Mouse (Mus musculus): ENCODE results near the gene Nos1ap. TPM values are rescaled to one million over a fixed set of nuclear protein-coding genes. Genes with fewer than 3 reads are reported as not detected.

Nos1ap gene
- polyA plus RNA-seq, 1 experiment from 2014 or later = 17.9 TPM

DNA sequence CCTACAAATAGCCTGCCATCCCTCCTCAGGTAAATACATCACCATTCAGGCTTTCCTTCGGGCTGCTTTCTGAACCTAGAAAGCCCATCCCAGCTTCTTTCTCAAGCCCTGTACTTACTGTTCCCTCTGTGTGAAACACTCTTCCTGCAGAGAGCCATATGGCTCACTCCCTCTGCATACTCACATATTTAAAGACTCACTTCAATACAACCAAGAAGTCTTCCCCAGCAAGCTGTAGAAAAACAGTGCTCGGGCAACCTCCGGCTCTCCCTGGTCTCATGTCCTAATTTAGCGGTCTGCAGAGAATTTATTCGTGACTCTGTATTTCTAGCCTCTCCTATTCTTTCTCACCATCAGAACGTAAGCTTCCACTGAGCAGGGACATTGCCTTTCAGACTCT is 83.4 kb downstream of the Nos1ap start:
- H3K4me1 ChIP-seq (replicated peaks) = peaks cover 37% of the 10 kb centered on the region
- H3K27ac ChIP-seq = no peak overlapping the region
- H3K27me3 ChIP-seq = no peaks in the 10 kb centered on the region
- H3K9ac ChIP-seq = no peak overlapping the region
- ATAC-seq (ENCODE audit: low FRiP score) = no peak
- no peak overlapping the region for H3K4me2 ChIP-seq
- H3K36me3 ChIP-seq = no peaks in the 10 kb centered on the region
- WGBS = 74% methylated on average over 6 of the region's 6 CpGs
- no peak overlapping the region for H3K4me3 ChIP-seq
- no peaks in the 10 kb centered on the region for H3K9me3 ChIP-seq

DNA sequence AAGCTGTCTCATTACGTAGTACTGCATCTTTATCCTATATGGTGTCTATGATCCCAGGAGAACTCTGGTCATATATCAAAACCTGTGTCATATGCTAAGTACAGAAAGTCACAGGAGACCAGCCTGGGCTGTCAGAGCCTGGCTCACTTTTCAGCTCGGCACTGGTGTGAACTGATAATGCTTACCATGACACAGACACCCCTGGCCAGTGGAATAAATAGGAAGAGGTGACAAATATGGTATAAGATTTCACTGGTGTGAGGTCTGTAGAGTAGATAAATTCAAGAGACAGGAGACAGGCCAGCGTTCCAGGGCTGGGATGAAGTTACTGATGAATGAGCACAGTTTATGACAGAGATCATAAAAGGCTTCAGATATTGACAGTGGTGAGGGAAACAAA is 84.6 kb downstream of the Nos1ap start:
- no peaks in the 10 kb centered on the region for H3K36me3 ChIP-seq
- no peaks in the 10 kb centered on the region for H3K27me3 ChIP-seq
- WGBS = 71% methylated on average over 3 of the region's 3 CpGs
- H3K27ac ChIP-seq = no peak overlapping the region
- no peak for ATAC-seq (ENCODE audit: low FRiP score)
- H3K4me3 ChIP-seq = no peak overlapping the region
- H3K4me2 ChIP-seq = no peak overlapping the region
- H3K4me1 ChIP-seq (replicated peaks) = peaks cover 37% of the 10 kb centered on the region
- H3K9me3 ChIP-seq = no peaks in the 10 kb centered on the region
- no peak overlapping the region for H3K9ac ChIP-seq

DNA sequence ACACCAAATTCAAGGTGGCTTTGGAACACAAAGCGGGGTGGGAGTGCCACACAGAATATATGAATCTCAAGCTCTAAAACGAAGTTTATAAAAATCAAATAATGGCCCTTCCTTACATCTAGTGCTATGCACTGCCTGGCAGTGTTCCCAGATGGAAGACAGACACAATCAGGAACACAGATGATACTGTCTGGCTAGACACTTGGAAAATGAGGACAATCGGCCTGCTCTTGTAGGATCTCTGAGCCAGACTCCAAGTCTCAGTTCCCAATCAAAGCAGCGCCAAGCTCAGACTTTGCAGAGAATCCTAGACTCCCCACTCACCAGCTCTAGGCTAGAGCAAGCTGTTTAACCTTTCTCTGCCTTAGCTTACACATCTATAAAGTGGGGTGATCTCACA is 85.3 kb downstream of the Nos1ap start:
- Histone ChIP-seq H3K4me2 (no peak overlapping the region), H3K36me3 (no peaks in the 10 kb centered on the region), H3K9ac (no peak overlapping the region), H3K4me1 (replicated peaks) (peaks cover 37% of the 10 kb centered on the region), H3K4me3 (no peak overlapping the region), H3K27ac (no peak overlapping the region), H3K9me3 (no peaks in the 10 kb centered on the region), H3K27me3 (no peaks in the 10 kb centered on the region)
- 88% methylated on average over 4 of the region's 4 CpGs for WGBS
- ATAC-seq (ENCODE audit: low FRiP score) = no peak

DNA sequence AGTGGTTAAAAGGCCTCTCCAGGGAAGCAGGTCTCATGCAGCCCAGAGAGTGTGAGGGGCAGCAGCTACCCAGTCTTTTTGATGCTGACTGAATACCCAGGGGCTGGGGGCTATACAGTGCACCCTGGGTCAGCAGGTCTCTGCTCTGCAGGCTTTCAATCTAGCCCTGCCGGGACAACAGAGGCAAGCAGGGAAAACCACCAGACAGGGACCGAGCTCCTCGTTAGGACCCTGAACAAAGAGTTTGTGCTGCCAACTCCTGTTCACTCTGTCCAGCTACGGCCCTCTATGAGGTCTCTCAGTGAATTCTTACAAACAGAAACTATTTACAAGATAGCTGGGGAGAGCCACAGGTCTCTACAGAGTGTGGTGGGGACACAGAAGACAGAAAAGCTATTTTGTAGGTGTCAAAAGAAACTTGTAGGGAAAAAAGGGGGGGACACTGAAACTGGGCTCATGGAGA is 86.4 kb downstream of the Nos1ap start:
- Histone ChIP-seq H3K9me3 (no peaks in the 10 kb centered on the region), H3K9ac (peak overlapping the region; percentile 8; the same call in 1 of the 2 replicates), H3K27ac (peak overlapping the region; percentile 55), H3K4me2 (no peak overlapping the region), H3K4me1 (replicated peaks) (peaks cover 37% of the 10 kb centered on the region), H3K36me3 (no peaks in the 10 kb centered on the region), H3K27me3 (no peaks in the 10 kb centered on the region), H3K4me3 (no peak overlapping the region)
- WGBS = 23% methylated on average over 4 of the region's 4 CpGs
- ATAC-seq (ENCODE audit: low FRiP score) = peak; percentile 50

DNA sequence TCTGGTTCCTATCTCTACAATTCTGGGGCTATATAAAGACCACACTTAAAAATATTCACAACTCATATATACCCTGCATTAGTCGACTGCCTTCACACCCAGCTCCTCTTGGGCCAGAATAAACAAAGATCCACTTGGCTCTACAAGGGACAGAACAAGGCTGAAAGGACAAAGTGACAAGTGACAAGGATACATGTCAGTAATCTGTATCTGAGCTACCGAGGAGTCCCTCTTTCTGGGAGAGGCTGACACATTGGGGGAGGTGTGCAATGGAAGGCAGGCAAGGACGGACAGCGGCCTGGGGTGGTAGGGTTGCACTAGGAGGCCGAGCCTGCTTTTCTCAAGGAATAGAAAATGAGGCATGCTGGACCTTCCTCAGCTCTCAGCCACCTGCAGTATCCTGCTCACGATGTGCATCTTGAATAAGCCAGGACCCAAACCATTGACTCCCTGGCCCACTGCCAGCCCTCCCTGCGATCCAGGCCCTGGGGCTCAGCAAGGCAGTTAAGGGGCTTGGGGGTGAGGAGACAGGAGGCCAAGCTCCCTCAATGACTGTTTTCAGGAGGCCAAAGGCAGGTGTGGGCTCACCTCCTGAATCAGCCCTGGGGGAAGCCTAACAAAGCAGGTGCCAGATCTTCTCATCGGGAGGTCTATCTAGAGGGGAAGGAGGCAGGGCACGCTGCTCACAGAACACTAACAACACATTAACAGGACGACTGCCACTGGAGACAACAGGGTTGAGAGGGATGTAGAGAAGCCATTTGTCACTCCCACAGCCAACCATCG is 87.0 kb downstream of the Nos1ap start:
- H3K27me3 ChIP-seq = no peaks in the 10 kb centered on the region
- peak; percentile 60 for ATAC-seq (ENCODE audit: low FRiP score)
- H3K4me3 ChIP-seq = no peak overlapping the region
- no peak overlapping the region for H3K4me2 ChIP-seq
- no peaks in the 10 kb centered on the region for H3K36me3 ChIP-seq
- H3K4me1 ChIP-seq (replicated peaks) = peaks cover 37% of the 10 kb centered on the region
- peak overlapping the region; percentile 8; the same call in 1 of the 2 replicates for H3K9ac ChIP-seq
- H3K9me3 ChIP-seq = no peaks in the 10 kb centered on the region
- peak overlapping the region; percentile 55 for H3K27ac ChIP-seq
- WGBS = 27% methylated on average over 11 of the region's 11 CpGs

DNA sequence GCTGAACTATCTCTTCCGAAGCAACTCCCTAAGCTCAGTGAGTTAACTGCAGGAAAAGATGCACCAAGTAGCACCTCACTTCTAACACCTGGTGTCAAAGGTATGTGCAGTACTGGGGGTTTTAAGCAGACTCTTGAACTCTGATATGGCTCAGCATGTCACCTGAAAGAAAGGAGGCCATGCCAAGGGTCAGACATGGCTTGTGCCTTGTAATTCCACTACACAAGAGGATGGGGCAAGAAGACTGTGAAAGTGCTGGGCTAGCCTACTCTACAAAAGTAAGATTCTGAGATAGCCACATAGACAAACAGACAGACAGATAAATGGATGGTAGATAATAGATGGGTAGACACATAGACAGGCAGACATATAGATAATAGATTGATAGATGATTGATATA is 87.7 kb downstream of the Nos1ap start:
- Histone ChIP-seq H3K36me3 (no peaks in the 10 kb centered on the region), H3K4me1 (replicated peaks) (peaks cover 37% of the 10 kb centered on the region), H3K4me3 (no peak overlapping the region), H3K9me3 (no peaks in the 10 kb centered on the region), H3K4me2 (no peak overlapping the region), H3K27me3 (no peaks in the 10 kb centered on the region), H3K27ac (no peak overlapping the region), H3K9ac (no peak overlapping the region)
- WGBS = 97% methylated on average over 1 of the region's 1 CpGs
- ATAC-seq (ENCODE audit: low FRiP score) = no peak

DNA sequence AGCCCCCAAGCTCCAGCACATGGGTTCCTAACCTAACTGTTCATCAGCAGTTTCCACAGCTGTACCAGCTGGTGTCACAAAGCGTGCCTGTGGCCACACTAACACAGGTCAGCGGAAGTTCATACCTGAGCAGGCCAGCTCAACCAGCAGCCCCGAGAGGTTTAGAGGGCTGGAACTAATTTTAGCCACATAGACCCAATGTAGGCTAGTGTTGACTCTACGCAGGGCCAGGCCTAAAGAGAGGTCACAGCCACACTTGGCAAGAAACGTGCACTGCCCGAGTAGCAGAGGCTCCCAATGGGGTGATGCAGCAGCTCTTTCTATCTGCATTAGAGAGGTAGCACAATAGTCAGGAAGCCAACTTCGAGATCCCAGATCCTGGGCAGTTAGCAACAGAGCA is 88.1 kb downstream of the Nos1ap start:
- no peak for ATAC-seq (ENCODE audit: low FRiP score)
- Histone ChIP-seq H3K4me2 (no peak overlapping the region), H3K27ac (no peak overlapping the region), H3K4me3 (no peak overlapping the region), H3K27me3 (no peaks in the 10 kb centered on the region), H3K9me3 (no peaks in the 10 kb centered on the region), H3K4me1 (replicated peaks) (peaks cover 37% of the 10 kb centered on the region), H3K36me3 (no peaks in the 10 kb centered on the region), H3K9ac (no peak overlapping the region)
- WGBS = 85% methylated on average over 7 of the region's 7 CpGs

DNA sequence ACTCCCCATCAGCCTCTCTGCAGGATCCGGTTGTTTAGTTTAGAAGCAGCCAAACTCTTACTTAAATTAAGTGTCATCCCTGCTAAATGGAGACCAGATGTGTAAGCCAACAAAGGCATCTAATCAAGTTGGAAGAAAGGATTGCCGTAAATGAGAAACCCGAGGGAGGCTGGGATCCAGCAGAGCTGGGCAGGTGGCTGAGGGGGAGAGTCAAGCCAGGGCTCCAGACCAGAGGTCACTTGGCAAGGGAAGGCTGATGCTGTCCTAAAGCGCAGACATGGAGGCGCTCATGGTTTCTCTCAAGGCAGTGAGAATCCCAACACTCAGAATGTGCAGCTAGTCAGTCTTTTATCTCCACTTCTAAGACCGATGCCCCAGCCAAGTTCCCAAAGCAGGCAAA is 89.8 kb downstream of the Nos1ap start:
- WGBS = 56% methylated on average over 6 of the region's 6 CpGs
- Histone ChIP-seq H3K4me3 (no peak overlapping the region), H3K9me3 (no peaks in the 10 kb centered on the region), H3K4me1 (replicated peaks) (peaks cover 24% of the 10 kb centered on the region), H3K27me3 (no peaks in the 10 kb centered on the region), H3K9ac (no peak overlapping the region), H3K27ac (0 out of 2 replicates have a peak overlapping the region, but pooled peaks have one; percentile 36), H3K36me3 (no peaks in the 10 kb centered on the region), H3K4me2 (no peak overlapping the region)
- ATAC-seq (ENCODE audit: low FRiP score) = no peak

DNA sequence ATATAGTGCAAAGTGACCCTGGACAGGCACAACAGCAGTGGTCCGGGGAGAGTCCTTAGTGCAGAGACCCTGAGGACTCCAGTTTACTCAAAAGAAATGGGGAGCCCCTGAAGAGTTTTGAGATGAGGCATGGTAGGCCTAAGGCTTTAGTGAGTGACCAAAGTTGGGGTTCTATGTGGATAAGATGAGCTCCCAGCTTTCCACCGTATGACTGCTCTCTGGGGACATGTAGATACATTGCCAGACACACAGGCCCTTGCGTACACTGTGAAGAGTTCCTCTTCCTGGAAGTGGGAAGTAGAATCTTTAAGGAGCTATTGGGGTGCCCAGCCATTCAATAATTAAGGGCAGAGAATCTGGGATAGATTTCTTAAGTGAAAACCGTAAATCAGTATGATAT is 90.2 kb downstream of the Nos1ap start:
- ATAC-seq (ENCODE audit: low FRiP score) = no peak
- H3K9me3 ChIP-seq = no peaks in the 10 kb centered on the region
- no peak overlapping the region for H3K9ac ChIP-seq
- no peak overlapping the region for H3K4me3 ChIP-seq
- H3K27me3 ChIP-seq = no peaks in the 10 kb centered on the region
- peaks cover 20% of the 10 kb centered on the region for H3K4me1 ChIP-seq (replicated peaks)
- 74% methylated on average over 4 of the region's 4 CpGs for WGBS
- no peak overlapping the region for H3K27ac ChIP-seq
- no peak overlapping the region for H3K4me2 ChIP-seq
- H3K36me3 ChIP-seq = no peaks in the 10 kb centered on the region

DNA sequence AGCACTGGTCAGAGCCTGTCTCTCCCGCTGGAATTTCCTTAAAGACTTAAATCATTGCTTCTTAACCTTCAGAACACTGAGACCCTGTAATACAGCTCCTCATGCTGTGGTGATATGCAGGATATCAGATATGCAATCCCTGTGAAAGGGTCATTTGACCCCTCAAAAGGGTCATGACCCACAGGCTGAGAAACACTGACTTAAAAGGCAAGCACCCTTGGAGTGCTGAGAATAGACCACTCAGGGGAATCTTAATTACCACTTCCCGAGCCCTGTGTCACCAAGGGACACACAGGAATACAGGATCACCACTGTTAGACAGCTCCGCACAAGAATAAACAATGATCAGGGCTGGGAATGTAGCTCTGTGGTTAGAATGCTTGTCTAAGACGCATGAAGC is 91.0 kb downstream of the Nos1ap start:
- no peaks in the 10 kb centered on the region for H3K36me3 ChIP-seq
- no peaks in the 10 kb centered on the region for H3K9me3 ChIP-seq
- H3K4me2 ChIP-seq = no peak overlapping the region
- H3K9ac ChIP-seq = no peak overlapping the region
- peaks cover 12% of the 10 kb centered on the region for H3K4me1 ChIP-seq (replicated peaks)
- H3K27ac ChIP-seq = no peak overlapping the region
- 43% methylated on average over 4 of the region's 4 CpGs for WGBS
- no peak overlapping the region for H3K4me3 ChIP-seq
- ATAC-seq (ENCODE audit: low FRiP score) = no peak
- H3K27me3 ChIP-seq = no peaks in the 10 kb centered on the region

DNA sequence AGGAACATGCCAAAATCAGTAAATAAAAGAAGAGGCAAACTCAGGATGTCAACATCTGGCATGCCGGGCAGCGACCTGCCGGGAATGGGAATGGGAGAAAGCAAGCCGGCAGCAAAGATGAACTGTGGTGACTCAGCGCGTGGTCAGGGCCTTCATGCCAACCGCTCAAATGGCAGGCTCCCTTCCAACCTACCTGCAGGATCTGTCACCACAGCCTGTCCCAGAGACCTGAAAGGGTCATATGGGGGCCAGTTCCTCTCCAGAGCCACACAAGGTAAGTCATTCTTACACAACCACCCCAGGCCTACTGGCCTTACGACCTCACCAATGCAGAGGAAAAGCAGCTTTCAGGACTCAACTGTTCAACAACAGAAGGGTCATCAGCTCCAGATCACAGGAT is 93.4 kb downstream of the Nos1ap start:
- Histone ChIP-seq H3K4me1 (replicated peaks) (peaks cover 10% of the 10 kb centered on the region), H3K4me3 (no peak overlapping the region), H3K27me3 (no peaks in the 10 kb centered on the region), H3K27ac (no peak overlapping the region), H3K9ac (no peak overlapping the region), H3K36me3 (no peaks in the 10 kb centered on the region), H3K4me2 (no peak overlapping the region), H3K9me3 (no peaks in the 10 kb centered on the region)
- 89% methylated on average over 8 of the region's 8 CpGs for WGBS
- ATAC-seq (ENCODE audit: low FRiP score) = no peak

DNA sequence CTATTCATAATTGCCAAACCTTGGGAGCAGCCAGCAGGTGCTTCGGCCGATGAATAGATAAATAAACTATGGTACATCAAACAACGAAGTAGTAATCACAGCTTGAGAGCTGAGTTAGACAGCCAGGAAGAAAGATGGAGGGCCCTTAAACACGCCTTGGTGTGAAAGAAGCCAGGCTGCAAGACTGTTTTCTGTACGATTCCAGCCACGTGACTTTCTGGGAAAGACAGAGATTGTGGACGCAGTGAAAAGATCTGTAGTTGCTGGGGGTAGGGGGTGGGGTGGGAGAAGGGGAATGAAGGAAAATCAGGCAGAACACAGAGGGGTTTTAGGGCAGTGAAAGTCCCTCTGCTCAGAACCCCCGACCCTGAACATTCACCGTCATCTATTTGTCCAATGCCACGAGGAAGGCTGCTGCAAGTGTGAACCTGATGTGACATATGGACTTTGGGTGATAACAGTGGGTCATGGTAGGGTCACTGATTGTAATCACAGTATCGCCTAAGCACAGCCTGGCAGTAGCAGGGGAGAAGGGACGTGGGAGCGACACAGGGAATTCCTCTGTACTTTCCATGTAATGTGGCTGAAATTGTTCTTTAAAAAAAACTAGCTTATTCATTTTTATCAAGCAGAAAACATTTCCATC is 94.0 kb downstream of the Nos1ap start:
- no peaks in the 10 kb centered on the region for H3K9me3 ChIP-seq
- WGBS = 66% methylated on average over 13 of the region's 13 CpGs
- ATAC-seq (ENCODE audit: low FRiP score) = no peak
- H3K4me3 ChIP-seq = no peak overlapping the region
- H3K4me2 ChIP-seq = no peak overlapping the region
- no peak overlapping the region for H3K27ac ChIP-seq
- no peaks in the 10 kb centered on the region for H3K27me3 ChIP-seq
- peaks cover 10% of the 10 kb centered on the region for H3K4me1 ChIP-seq (replicated peaks)
- H3K36me3 ChIP-seq = no peaks in the 10 kb centered on the region
- H3K9ac ChIP-seq = no peak overlapping the region

DNA sequence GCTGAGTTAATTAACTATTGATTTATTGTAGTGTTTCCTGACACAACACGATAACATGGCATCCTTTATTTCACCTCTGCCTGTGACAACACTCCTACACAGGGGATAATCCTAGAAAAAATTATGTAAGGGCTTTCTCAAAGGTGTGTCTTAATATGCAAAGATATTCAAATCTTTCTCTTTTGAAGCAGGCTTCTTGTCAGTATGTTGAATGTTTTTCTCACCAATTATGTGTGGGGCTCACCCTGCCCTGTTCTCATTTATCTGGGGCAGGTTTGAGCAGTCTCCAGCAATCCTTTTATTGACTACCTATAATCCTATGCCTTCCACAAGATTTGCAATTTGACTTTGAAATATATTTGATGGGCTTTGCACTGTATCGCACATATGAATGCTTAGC is 97.1 kb downstream of the Nos1ap start:
- Histone ChIP-seq H3K9ac (no peak overlapping the region), H3K9me3 (no peaks in the 10 kb centered on the region), H3K4me2 (no peak overlapping the region), H3K36me3 (no peaks in the 10 kb centered on the region), H3K4me3 (no peak overlapping the region), H3K27ac (peak overlapping the region; percentile 14; the same call in 1 of the 2 replicates), H3K27me3 (no peaks in the 10 kb centered on the region), H3K4me1 (replicated peaks) (peaks cover 10% of the 10 kb centered on the region)
- WGBS = 60% methylated on average over 2 of the region's 2 CpGs
- 0 out of 2 replicates have a peak, but pooled peaks have one; percentile 24 for ATAC-seq (ENCODE audit: low FRiP score)
